Mouse (Mus musculus): ENCODE measurements around the gene Bcdin3d.

The Bcdin3d gene

DNA sequence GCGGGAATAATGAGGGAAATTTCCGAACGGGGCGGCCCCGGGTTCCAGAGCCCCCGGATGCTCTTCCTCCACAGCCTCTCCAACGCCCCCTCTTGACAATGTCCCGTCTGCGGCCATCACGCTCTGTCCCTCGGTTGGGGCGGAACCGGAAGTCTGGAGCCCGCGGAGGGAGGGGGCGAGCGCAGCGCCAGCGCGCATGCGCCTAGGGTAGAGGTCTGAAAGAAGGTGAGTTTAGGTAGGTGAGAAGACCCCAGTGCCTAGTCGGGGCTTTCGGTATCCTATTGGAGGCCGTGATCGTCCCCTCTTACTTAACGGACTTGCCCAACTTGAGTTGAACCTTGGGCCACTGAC lies at the start of gene Bcdin3d:
Gene Bcdin3d (minus strand): TSS at position 155 of the 351 bp plus-strand sequence.
- DNase-seq = peak; percentile 82

DNA sequence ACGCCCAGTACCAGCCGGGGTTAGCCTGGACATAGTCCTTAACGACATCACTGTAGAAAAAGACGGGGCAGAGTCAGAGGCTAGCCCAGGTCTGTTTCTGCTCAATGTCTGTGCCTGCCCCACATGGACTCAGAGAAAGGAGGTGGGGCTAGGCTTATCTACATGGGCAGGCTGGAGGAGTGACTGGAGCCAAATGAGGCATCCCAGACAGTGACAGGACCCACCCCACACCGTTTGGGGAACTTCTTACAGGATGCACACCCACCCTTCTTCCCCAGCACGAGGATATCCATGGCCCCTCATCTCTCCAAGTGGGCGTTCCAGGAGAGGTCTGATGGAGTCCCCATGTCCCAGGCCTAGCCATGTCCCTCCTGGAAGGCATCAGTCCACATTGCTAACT lies 45.8 kb upstream of the Bcdin3d start:
- DNase-seq = no peak

DNA sequence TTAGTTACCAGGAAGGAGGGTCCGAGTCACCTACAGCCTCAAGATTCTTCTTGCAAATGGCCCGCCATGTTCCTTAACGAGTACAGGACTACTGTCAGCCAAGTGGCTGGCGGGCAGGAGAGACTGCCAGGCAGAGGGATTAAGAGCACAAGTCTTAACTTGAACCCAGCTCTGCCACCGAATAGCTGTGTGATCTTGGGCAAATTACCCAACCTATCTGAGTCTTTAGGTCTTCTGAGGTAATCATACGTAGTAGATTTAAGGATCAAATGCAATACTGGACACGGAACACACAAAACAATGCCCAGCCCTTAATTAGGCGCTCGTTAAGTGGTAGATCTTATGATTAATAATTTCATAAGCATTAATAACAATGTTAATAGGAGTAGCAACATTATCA lies 45.1 kb upstream of the Bcdin3d start:
- DNase-seq = no peak

DNA sequence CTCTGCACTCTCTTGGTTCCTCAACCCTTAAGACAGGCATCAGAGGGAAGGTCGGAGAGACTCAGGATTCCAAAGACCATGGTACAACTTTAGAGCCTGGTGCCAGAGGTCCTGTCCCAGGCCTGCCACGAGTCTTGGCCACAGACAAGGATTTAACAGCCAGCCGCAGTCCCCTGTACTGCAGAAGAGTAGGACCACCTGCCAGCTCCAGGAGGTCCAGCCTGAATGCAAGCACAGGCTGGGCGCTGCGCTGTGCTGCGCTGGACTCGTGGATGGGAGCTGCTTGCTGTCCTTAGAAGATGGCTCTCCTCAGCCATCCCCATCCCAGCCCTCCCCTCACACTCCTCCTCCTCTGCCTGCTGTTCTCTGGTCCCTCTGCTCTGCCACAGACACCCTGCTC lies 43.2 kb upstream of the Bcdin3d start:
- DNase-seq = no peak

DNA sequence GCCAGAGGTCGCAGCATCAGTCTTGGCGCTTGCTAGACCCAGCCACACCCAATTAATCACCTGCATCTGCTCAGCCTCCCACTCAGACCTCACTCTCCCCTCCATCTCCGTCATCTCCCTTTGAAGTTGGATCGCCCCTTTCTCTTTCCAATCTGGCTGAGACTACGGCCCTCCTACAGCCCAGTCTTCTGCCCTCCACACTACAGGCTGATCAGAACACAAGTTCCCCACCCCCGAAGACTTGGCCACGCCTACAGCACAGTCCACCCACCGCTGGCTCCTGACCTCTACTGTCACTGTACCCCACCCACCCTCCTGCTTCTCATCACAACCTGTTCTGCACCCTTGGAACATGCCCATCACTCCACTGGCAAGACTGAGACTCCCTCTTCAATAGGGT lies 42.2 kb upstream of the Bcdin3d start:
- no peak for DNase-seq

DNA sequence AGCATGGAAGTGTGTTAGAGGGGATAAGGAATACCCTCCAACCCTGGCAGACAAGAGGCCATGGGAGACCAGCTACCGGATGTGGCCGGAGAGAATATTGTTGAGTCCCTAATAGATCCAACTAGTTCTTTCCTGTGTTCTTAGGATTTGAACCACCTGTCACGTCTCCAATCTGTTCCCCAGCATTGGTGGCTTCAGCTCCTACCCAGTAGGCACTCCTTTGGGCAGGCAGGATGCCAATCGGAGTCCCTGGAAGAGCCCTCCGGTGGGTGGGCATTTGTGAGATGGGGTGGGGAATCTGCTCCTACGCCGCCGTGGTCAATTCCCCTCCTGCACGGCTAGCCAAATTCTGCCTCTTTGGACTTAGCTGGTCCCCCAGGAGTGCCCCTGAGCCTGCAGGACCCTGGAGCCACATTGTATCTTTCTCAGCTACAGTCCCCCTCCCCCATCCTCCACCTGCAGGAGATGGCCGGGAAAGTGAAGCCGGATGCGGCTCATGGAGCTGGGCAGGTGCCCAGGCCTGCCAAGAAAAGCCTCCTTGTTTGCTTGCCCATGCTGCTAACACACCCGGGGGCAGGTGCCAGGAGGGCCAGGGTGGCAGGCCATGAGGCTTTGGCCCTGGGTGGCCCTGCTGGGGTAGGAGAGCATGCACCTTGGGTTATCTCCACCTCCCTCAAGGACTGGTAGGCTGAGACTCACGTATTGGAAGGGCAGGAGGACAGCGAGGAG lies 37.4 kb upstream of the Bcdin3d start:
- peak; percentile 34 for DNase-seq

DNA sequence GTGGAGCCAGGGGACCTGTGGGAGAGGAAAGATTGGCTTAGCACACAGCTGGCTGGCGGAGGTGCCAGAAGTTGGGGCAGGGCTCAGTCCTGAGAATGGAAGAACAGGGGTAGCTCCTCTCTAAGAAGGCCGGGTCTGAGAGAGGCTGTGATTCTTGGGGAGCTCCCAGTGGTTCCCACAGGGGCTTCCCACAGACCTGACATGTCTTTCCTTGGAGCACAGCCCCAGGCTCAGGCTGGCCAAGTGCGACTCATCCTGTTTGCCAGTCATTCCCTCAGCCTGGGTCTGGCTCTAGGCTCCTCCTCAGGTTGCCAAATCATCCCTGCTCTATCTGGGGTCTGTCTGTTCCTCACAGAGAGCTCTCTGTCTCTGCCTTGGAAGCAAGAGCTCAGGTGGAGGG lies 36.1 kb upstream of the Bcdin3d start:
- DNase-seq = no peak

DNA sequence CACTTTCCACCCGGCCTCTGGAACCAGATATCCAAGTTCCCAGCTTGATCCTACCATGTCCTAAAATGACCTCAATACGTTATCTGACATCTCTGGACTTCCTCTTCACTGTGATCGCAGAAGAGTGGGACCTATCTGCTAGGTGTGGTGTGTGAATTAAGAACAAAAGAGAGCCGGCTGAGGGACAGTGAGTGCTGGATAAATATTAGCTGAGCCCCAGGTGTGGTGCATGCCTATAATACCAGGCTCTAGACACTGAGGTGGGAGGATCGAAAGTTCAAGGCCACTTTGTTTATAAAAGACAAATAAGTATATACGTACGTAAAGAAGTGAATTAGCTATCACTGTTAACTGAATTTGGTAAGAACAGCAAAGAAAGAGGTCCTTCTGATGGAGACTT lies 35.3 kb upstream of the Bcdin3d start:
- DNase-seq = no peak

DNA sequence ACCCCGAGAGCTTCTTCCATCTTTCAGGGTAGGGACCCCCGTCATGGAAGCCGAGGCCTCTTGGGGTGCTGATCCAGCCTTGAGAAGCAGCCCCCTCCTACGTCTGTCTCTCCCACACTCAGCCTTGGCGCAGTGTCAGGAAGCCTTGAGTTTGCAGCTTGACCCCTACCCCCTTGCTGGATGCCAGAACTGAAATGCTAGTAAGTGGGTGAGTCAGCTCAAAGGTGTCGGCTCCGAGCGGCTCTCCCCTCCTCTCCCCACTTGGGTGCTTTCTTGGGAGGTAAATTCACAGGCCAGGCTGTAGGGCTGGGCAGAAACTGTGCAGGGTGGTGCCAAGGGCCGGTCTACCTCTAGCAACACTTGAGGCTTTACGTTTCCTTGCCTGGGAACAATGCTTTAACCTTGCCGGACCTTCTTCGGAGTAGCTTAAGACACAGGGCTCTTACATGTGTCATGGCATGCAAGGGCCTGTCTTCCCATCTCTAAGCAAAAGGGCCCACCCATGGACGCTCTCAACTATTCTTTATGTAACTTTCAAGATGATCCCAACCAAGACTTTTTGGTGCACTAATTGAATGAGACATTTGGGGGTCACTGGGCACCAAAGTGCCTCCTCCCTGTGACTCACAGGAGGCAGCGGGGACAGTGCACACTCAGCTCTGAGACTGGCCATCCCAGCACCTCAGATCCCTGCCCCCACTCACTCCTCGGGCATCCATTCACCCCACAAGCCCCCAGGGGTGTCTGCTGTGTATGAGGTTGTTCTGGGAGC lies 31.0 kb upstream of the Bcdin3d start:
- no peak for DNase-seq

DNA sequence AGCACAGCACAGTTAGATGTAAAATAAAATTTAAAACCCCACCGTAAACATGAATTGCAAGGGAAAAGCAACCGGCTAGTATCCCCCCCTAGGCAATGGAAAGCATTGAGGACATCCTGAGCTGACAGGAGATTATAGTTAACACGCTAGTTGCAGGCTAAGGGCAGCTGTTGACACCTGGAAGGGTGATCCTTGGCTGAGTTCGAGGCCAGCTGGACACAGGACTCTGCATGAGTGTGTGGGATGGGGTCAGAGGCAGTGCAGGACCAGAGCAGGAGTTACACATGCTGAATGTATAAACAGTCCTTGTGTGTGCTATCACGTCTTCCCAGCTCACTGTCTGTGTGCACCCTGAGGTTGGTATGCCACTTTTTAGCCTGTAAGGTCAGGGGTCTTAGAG lies 28.7 kb upstream of the Bcdin3d start:
- no peak for DNase-seq

DNA sequence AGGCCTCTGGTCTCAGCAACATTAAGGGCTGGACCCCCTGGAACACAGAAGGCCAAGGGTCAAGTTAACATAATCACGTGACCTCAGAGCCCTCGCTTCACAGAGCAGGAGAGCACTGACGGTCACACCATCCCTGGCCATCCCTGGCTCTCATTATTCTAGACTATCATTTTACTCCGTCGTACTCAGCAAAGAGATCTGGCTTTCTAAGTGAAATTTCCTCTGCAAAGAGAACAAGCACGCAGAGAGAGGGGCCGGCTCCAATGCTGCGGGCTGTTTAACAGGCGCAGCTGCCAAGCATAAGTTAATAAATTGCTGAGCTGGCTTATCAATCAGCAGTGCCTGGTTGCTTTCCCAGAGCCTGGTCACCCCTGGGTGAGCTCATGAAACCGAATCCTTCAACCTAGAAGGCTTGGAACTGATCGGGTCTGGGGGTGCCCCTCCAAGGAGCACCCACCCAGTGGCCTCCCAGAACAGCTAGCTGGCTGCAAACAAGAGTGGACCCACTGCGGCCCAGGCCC lies 27.8 kb upstream of the Bcdin3d start:
- peak; percentile 55 for DNase-seq

DNA sequence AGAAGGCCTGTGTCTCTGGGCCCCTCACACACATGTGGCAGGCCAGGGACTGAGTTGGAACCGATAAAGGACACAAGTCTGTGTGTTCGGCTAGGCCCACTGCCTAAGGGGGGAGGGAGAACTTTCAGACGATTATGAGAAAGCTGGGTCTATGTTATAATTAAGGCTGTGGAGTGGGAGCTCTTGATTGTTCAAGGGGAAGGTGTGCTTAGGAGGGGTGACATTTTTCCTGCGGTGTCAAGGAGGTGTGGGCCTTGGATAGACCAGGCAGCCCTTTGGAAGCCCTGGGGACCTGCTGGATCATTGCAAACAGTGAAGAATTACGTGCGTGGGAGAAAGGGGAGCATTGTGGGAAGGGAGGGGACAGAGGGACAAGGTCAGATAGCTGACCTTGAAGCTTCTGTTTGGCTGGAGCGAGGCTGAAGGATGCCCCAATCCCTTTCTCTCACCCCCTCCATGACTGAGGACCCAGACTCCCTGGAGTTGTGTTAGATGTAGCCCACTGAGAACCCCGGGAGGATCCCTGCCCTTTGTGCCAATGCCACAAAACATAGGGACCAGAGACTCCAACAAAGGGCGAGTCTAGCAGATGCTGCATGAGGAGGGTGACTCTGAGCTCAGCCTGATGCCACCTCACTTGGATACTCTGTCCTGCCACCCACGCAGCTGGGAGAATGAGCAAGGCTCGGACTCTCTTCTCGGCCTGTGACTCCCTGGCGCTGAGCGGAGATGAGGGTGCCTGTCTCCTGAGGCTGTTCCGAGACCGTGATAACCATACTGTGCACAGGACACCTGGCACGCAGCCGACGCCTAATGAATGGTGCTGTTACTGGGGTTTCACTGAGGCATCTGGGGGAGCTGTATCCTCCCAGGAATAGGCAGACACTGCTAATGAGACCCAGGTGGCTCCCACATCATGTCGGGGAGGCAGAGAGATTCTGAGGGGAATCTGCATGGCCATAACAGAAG lies 27.0 kb upstream of the Bcdin3d start:
- no peak for DNase-seq

DNA sequence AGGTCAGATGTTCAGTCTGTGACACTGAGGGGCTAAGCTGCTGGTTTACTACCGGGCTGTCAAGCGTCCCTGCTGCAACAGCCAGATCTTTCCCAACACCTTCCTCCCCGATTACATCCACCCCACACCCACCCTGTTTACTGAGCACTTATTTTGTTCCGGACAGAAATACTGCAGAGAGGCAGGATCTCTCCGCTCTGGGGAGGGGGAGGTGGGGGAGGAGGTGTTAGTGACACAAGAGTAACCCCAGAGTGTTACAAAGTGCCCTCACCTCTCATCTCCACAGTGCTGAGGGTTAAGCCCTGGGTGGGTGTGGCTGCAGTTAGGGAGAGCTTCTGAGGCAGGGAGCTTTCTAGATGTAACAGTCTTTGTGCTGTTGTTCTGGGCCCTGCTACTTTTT lies 25.8 kb upstream of the Bcdin3d start:
- no peak for DNase-seq

DNA sequence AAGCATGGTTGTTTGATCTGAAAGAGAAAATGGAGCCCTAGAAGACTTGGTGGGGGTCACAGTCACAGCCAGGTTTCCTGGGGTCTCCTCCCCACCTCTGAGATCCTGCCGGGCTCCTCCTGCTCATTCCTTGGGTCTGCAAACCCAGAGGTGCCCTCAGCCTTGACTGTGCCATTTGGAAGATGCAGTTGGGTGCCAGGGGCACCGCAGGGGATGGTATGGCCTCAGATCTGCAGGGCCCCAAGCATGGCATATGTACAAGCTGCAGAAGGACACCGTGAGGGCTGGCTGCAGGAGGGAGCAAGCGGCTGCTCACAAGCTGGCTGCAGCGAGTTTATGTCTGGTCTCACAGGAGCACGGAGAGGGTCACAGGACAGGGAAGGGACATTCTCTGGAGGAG lies 25.2 kb upstream of the Bcdin3d start:
- no peak for DNase-seq

DNA sequence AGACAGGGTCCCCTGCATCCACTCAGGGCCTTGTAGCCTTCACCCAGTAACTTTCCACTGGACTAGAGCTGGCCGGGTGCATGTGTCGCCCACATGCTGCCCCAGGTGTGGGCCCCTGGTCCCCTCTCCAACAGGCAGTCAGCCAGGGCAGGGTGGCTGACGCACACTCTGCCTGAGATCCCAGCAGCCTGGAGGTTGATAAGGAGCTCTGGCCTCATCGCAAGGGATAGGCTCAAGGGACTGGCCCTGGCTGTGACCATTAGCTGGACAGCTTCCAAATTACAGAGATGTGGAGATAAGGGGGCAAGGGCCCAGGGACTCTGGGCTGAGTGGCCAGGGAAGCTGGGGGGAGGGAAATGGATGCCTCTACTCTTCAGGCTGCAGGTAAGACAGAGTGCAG lies 24.3 kb upstream of the Bcdin3d start:
- peak; percentile 84 for DNase-seq

DNA sequence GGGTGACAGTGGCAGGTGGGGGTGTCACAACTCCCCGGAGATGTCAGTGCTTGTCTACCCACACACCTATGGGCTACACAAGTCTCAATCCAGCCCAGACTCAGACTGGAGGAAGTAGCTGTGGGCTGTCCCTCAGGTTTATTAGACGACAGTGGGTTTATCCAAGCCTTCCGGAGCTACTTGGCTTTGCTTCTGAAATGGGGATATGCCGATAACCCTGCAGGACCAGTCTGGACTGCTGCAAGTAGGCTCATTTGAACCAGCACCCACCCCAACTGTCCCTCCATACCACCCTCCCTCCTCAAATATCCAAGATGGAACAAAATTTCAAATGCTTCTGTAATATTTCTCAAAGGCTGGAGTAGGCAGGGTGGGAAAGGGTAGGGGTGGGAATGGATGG lies 23.8 kb upstream of the Bcdin3d start:
- DNase-seq = no peak

DNA sequence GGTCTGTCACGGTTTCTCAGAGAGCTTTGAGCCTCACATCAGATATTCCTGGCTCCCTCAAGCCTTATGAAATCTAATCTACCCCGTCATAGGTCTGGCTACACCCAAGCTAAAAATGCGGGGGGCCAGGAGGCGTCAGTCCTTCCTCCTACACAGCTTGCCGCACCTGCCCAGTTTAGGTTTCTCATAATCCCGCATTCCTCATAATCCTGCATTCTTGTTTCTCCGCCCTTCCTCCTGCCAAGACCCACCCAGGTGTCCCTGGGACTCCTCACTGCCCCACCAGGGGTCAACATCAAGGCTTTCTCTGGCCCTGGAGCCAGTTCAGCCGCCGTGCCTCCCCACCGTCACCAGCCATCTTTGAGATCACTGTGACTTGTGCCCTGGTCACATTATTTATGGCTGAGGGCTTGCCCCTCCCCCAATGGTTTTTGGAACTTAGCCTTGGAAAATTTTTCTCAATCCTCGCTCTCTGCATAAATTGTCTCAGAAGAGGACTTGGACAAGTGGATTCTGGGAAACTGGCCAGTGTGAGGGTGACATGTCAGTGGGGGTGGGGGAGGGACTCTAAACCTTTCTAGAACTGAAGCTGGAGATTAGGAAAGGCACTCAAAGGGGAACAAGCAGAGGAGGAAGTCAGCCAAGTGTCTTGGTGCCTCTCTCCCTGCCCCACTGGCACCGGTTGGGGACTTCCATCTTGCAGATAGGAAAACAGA lies 23.2 kb upstream of the Bcdin3d start:
- DNase-seq = peak; percentile 89

DNA sequence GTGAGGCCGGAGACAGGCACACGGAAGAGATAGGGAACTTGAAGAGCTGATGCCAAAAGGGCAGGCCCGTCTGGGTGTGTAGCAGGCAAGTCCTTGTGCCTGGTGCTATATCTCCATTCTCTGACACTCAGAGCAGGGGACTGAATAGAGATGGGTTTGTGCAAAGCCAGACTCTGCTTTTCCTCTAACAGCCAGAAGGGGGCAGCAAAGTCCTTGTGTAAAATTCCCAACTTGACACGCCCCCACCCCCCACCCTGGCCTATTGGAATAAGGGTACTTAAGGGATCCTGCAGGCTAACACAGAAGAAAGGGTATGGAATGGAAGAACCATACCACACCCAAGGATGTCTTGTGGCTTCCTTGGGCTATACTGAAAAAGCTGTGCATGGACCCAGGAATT lies 22.5 kb upstream of the Bcdin3d start:
- DNase-seq = peak; percentile 42

DNA sequence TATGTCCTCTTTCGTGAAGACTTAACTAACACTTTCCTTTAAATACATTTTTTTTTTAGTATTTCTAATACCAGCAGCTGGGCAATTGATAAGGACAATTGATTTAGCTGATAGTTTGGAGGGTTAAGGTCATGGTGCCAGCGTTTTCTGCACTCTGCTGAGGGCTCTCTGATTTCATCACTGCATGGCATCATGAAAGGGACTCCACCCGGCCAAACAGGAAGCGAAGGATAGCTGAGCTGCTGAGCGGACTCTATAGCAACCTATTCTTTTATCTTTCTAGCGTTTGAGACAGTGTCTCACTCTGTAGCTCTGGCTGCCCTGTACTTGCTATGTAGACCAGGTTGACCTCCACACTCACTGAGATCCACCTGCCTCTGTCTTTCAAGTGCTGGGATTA lies 10.2 kb upstream of the Bcdin3d start:
- no peak for DNase-seq

DNA sequence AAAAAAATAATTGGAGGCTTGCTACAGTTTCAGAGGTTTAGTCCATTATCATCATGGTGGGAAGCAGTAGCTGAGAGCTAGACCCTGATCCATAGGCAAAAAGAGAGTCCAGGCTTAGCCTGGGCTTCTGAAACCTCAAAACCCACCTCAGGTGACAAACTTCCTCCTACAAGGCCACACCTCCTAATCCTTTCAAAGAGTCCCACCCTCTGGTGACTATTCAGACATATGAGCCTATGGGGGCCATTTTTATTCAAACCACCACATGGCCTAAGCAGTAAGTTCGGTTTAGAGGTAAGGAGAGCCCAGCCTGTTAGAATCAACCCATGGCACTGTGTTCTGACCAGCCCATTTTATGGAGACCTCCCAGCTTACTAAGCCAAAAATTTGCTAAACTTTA lies 1.3 kb upstream of the Bcdin3d start:
- DNase-seq = no peak

DNA sequence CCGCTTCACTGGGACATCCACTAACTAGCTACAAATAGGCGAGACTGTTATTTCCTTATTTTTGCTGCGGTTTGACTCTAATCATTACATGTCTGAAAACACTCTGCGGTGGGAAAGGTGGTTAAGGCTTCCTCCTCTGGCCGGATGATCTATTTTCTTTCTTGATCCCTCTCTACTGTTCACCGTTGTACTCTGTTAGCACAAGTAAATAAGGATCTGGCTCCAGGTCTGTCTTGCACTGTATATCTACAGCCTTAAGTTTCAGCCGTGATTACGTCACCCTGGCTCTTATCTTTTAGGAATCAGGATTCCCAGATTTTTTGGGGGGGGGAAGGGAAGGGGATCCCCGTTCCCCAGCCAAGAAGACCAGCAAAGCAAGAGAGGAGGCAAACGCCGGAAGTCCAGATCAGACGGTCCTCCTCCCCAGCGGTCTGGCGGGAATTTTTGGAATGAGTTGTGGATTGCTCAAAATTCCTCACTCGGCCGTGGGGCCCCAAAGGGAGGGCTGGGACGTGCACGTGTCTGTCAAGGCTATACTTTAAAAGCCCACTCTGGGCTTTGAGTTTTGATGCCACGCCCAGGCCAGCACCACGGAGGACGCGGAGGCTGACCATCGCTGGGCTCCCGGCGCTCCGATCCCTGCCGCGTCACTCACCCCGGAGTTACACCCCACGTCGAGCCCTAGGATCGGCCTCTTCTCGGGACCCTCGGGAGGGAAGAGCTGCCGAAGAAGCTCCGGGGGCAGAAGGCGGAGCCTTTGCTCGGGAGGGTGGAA lies 542 bp downstream of the Bcdin3d start:
- peak; percentile 59 for DNase-seq

DNA sequence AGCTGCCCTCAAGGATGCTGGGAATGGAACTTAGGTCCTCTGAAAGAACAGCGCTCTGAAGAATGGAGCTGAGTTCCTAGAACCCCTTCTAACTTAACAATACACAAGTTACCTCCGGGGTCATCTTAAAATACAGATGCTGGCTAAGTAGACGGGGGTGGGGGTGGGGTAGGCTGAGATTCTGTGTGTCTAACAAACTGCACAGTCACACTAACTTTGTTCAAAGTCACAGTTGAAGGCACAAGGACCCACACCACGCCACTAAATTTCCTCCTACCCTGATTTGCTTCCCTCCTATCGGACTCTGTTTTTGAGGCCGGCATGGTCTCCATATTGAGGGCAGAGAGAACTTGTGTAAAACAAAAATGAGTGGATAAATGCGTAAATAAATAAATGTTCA lies 1.6 kb downstream of the Bcdin3d start:
- no peak for DNase-seq
